Mouse (Mus musculus) ES-E14 (cell line): ENCODE results near the gene Iqsec1. TPM values are rescaled to one million over a fixed set of nuclear protein-coding genes. Genes with fewer than 3 reads are reported as not detected.

ENCODE experiments used
- DNase-seq: peaks from one replicate; pipeline ENCODE4 v3.0.0-alpha.2; 2013; ENCODE audit warnings: low read depth, low spot score
- H3K27ac ChIP-seq: 2 replicates; pipeline ENCODE4 v1.5.1; 2012; ENCODE audit warnings: low read depth, mild to moderate bottlenecking, low read length, moderate library complexity, mixed read lengths; ENCODE audit not compliant: poor library complexity, insufficient read depth, severe bottlenecking
- H3K36me3 ChIP-seq: 2 replicates; pipeline ENCODE4 v1.6.1; 2012; ENCODE audit warnings: mild to moderate bottlenecking, low read length, moderate library complexity, mixed read lengths; ENCODE audit not compliant: control insufficient read depth, poor library complexity, insufficient read depth, severe bottlenecking
- H3K4me1 ChIP-seq, 2 experiments: fragments of 150-350 bp in 1 of 2; sonication (generic) in 1 of 2; 2 replicates each; pipeline ENCODE4 v1.6.1; 2012; ENCODE audit warnings: low read length in 2 of 2, mild to moderate bottlenecking in 1 of 2, mixed read lengths in 1 of 2; ENCODE audit not compliant: control insufficient read depth in 2 of 2, insufficient read depth in 2 of 2, poor library complexity in 1 of 2
- H3K4me3 ChIP-seq, 2 experiments: fragments of 150-350 bp in 1 of 2; sonication (generic) in 1 of 2; 2 replicates each; pipeline ENCODE4 v1.5.1; 2012; ENCODE audit warnings: low read length in 2 of 2, low read depth in 1 of 2, mild to moderate bottlenecking in 1 of 2, mixed read lengths in 1 of 2; ENCODE audit not compliant: insufficient read depth in 1 of 2, poor library complexity in 1 of 2, severe bottlenecking in 1 of 2
- H3K9ac ChIP-seq: 2 replicates; pipeline ENCODE4 v1.6.1; 2012; ENCODE audit warnings: low read depth, mild to moderate bottlenecking, low read length, mixed read lengths; ENCODE audit not compliant: poor library complexity, insufficient read depth, severe bottlenecking
- H3K9me3 ChIP-seq: fragments of 150-350 bp; sonication (generic); 2 replicates; pipeline ENCODE4 v1.6.1; 2012; ENCODE audit warnings: low read depth, mild to moderate bottlenecking, low read length; ENCODE audit not compliant: control insufficient read depth, insufficient read depth
- CHD2 ChIP-seq: IDR thresholded peaks from 2 replicates; pipeline ENCODE4 v1.6.1; 2014; ENCODE audit warnings: mild to moderate bottlenecking, low read depth, low read length, inconsistent platforms
- HCFC1 ChIP-seq: IDR thresholded peaks from 2 replicates; pipeline ENCODE4 v1.6.1; 2012; ENCODE audit warnings: low read length, inconsistent platforms, borderline replicate concordance; ENCODE audit not compliant: insufficient read depth
- MAFK ChIP-seq: IDR thresholded peaks from 2 replicates; pipeline ENCODE4 v1.6.1; 2014; ENCODE audit warnings: mild to moderate bottlenecking, low read depth, low read length, inconsistent platforms; ENCODE audit not compliant: insufficient read depth
- ZC3H11A ChIP-seq: IDR thresholded peaks from 2 replicates; pipeline ENCODE4 v1.6.1; 2012; ENCODE audit warnings: low read depth, mild to moderate bottlenecking, inconsistent platforms, low read length, borderline replicate concordance
- ZNF384 ChIP-seq: IDR thresholded peaks from 2 replicates; pipeline ENCODE4 v1.6.1; 2012; ENCODE audit warnings: low read depth, low read length, inconsistent platforms
- in situ Hi-C, 2 experiments: fragments of 600-800 bp; cut with MboI; formaldehyde crosslinking; loops; one replicate each; pipeline ENCODE4 v1.15.1; 2025; ENCODE audit warnings: low sequenced_read_pairs in 2 of 2, inconsistent platforms in 1 of 2; ENCODE audit not compliant: unreplicated experiment in 2 of 2
- total RNA-seq: library from RNA; depleted of rRNA; stranded (reverse); fragments of 300-350 nt; gene quantifications from 2 replicates; pipeline ENCODE4 v1.2.3, GENCODE M21; 2012

Gene Iqsec1
- total RNA-seq, 1 experiment = 18.8 TPM

GRCm38 (mm10) chr6:90777302-90777701, 211.2 kb downstream of the Iqsec1 start:
- Histone ChIP-seq H3K4me3 (no peak overlapping the region), H3K36me3 (no peaks in the 10 kb centered on the region), H3K27ac (no peak overlapping the region), H3K4me1 (no peaks in the 10 kb centered on the region), H3K9me3 (no peaks in the 10 kb centered on the region), H3K9ac (no peak overlapping the region)
- DNase-seq = no peak
- no peak for TF ChIP-seq MAFK
- TF ChIP-seq HCFC1 = no peak
- no peak for TF ChIP-seq CHD2
- no peak for TF ChIP-seq ZC3H11A
- no peak for TF ChIP-seq ZNF384
- in situ Hi-C loops = no loop called here

GRCm38 (mm10) chr6:90775606-90776005, 212.9 kb downstream of the Iqsec1 start:
- Histone ChIP-seq H3K27ac (no peak overlapping the region), H3K9me3 (no peaks in the 10 kb centered on the region), H3K4me1 (no peaks in the 10 kb centered on the region), H3K9ac (no peak overlapping the region), H3K4me3 (no peak overlapping the region), H3K36me3 (no peaks in the 10 kb centered on the region)
- in situ Hi-C loops = no loop called here
- no peak for DNase-seq
- TF ChIP-seq MAFK = no peak
- TF ChIP-seq ZNF384 = no peak
- no peak for TF ChIP-seq HCFC1
- no peak for TF ChIP-seq ZC3H11A
- TF ChIP-seq CHD2 = no peak

DNA sequence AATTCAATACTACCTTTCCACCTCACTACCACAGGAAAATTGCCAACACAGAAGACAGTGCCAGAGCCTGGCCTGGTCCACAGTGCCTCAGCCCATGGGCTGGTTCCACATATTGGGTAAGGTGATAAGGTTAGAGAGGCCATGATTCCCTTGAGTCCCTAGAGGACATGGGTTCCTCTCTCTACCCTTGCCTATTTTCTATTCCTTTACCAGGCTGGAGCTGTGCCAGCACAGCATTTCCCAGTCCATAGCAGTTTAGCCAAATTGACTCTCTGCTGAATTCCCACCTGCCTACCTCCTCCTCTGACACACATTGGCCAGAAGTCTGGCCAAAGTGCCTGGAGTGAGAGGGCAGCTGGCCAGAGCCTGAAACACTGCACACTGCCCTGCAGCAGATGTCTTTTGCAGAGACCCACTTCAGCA, 214.7 kb downstream of the Iqsec1 start:
- H3K9me3 ChIP-seq = no peaks in the 10 kb centered on the region
- TF ChIP-seq ZNF384 (no peak), CHD2 (no peak), HCFC1 (no peak)

GRCm38 (mm10) chr6:90772120-90772519, 216.4 kb downstream of the Iqsec1 start:
- no peak for DNase-seq
- Histone ChIP-seq H3K36me3 (no peaks in the 10 kb centered on the region), H3K9ac (no peak overlapping the region), H3K27ac (no peak overlapping the region), H3K9me3 (no peaks in the 10 kb centered on the region), H3K4me1 (no peaks in the 10 kb centered on the region), H3K4me3 (no peak overlapping the region)
- in situ Hi-C loops = no loop called here
- no peak for TF ChIP-seq HCFC1
- no peak for TF ChIP-seq ZC3H11A
- TF ChIP-seq MAFK = no peak

More for the DNA sequence above, 214.7 kb downstream of the Iqsec1 start:
- DNase-seq = no peak
- H3K9ac ChIP-seq = no peak overlapping the region
- no peaks in the 10 kb centered on the region for H3K4me1 ChIP-seq
- no peak overlapping the region for H3K4me3 ChIP-seq
- H3K36me3 ChIP-seq = no peaks in the 10 kb centered on the region
- in situ Hi-C loops = no loop called here
- H3K27ac ChIP-seq = no peak overlapping the region

DNA sequence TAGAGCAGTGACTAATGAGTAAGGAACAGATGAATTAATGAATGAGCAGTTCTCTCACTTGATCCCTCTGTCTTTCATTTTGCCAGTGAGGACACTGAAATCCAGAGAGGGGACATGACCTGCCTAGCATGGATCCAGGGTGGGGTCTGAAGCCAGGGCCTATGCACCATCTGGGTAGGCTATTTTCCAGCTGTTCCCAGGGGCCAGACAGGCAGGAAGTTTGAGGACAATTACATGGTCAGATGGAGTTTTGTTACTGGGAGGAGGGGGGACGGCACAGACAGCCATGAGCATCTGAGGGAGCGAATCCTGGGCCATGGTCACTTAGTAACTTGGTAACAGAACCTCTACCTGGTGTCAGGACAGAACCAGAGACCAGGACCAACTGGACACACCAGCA, 220.0 kb downstream of the Iqsec1 start:
- H3K9me3 ChIP-seq = no peaks in the 10 kb centered on the region
- H3K4me1 ChIP-seq = peaks cover 2 to 3% of the 10 kb centered on the region in 2 experiments; a peak in 1 of 4 replicates
- H3K4me3 ChIP-seq = no peak overlapping the region
- H3K27ac ChIP-seq = no peak overlapping the region
- in situ Hi-C loops = no loop called here
- DNase-seq = no peak
- no peaks in the 10 kb centered on the region for H3K36me3 ChIP-seq
- no peak for TF ChIP-seq MAFK
- no peak overlapping the region for H3K9ac ChIP-seq
